Mouse (Mus musculus) myocyte (in vitro differentiated cells): ENCODE data around the gene Fmn2. TPM values are rescaled to one million over a fixed set of nuclear protein-coding genes. Genes with fewer than 3 reads are reported as not detected.

Experiments used
- H3K27me3 ChIP-seq: one replicate; pipeline ENCODE4 v1.6.1; 2011; ENCODE audit not compliant: control insufficient read depth, insufficient read depth, insufficient read length
- H3K36me3 ChIP-seq: one replicate; pipeline ENCODE4 v1.6.1; 2011; ENCODE audit not compliant: control insufficient read depth, insufficient read depth
- H3K4me2 ChIP-seq: one replicate; pipeline ENCODE4 v1.6.1; 2011; ENCODE audit warnings: low read depth, control low read depth
- H3K4me3 ChIP-seq: one replicate; pipeline ENCODE4 v1.5.1; 2011; ENCODE audit warnings: mild to moderate bottlenecking, control low read depth, moderate library complexity
- H3K79me2 ChIP-seq: one replicate; pipeline ENCODE4 v1.6.1; 2011; ENCODE audit not compliant: control insufficient read depth, insufficient read depth
- H3ac ChIP-seq: one replicate; pipeline ENCODE4 v1.6.1; 2011; ENCODE audit not compliant: control insufficient read depth, insufficient read length
- CEBPB ChIP-seq: IDR thresholded peaks from 2 replicates; pipeline ENCODE4 v1.6.1; 2011; ENCODE audit warnings: mild to moderate bottlenecking, moderate library complexity; ENCODE audit not compliant: poor library complexity, insufficient read depth, severe bottlenecking
- E2F4 ChIP-seq: IDR thresholded peaks from one replicate; pipeline ENCODE4 v1.6.1; 2011; ENCODE audit warnings: mild to moderate bottlenecking, control low read depth, moderate library complexity; ENCODE audit not compliant: insufficient read depth
- MAX ChIP-seq: IDR thresholded peaks from one replicate; pipeline ENCODE4 v1.6.1; 2011; ENCODE audit warnings: low read depth, mild to moderate bottlenecking, control low read depth
- MYOD1 ChIP-seq, 3 experiments: IDR thresholded peaks; one replicate each; pipeline ENCODE4 v1.6.1; 2011; ENCODE audit warnings: control low read depth in 2 of 3, low read depth in 2 of 3, mild to moderate bottlenecking in 2 of 3, moderate library complexity in 1 of 3; ENCODE audit not compliant: insufficient read length in 2 of 3, control insufficient read depth in 1 of 3
- MYOG ChIP-seq, 3 experiments: IDR thresholded peaks; one replicate each; pipeline ENCODE4 v1.6.1; 2011; ENCODE audit warnings: control low read depth in 2 of 3, low read depth in 2 of 3, mild to moderate bottlenecking in 2 of 3; ENCODE audit not compliant: insufficient read length in 2 of 3, control insufficient read depth in 1 of 3, insufficient read depth in 1 of 3
- POLR2A ChIP-seq: IDR thresholded peaks from one replicate; pipeline ENCODE4 v1.6.1; 2011; ENCODE audit warnings: low read depth, mild to moderate bottlenecking, control low read depth, moderate library complexity; ENCODE audit not compliant: insufficient read length
- POLR2AphosphoS2 ChIP-seq: IDR thresholded peaks from one replicate; pipeline ENCODE4 v1.6.1; 2011; ENCODE audit warnings: low read depth, control low read depth; ENCODE audit not compliant: insufficient read length
- REST ChIP-seq: IDR thresholded peaks from one replicate; pipeline ENCODE4 v1.6.1; 2011; ENCODE audit warnings: mild to moderate bottlenecking, control low read depth, moderate library complexity; ENCODE audit not compliant: insufficient read depth, insufficient read length
- SRF ChIP-seq: IDR thresholded peaks from one replicate; pipeline ENCODE4 v1.6.1; 2011; ENCODE audit warnings: low read depth; ENCODE audit not compliant: control insufficient read depth, insufficient read length
- TCF12 ChIP-seq: IDR thresholded peaks from one replicate; pipeline ENCODE4 v1.6.1; 2011; ENCODE audit warnings: mild to moderate bottlenecking, control low read depth; ENCODE audit not compliant: poor library complexity, insufficient read depth, severe bottlenecking
- TCF3 ChIP-seq: IDR thresholded peaks from one replicate; pipeline ENCODE4 v1.6.1; 2011; ENCODE audit warnings: low read depth, control low read depth; ENCODE audit not compliant: insufficient read length
- USF1 ChIP-seq: IDR thresholded peaks from one replicate; pipeline ENCODE4 v1.6.1; 2011; ENCODE audit warnings: low read depth, mild to moderate bottlenecking, control low read depth, moderate library complexity
- polyA plus RNA-seq: library from polyadenylated mRNA; unstranded; fragments of >200 nt; fragmentation: generic; extraction: Trizol; gene quantifications from one replicate; pipeline ENCODE4 v1.2.1, GENCODE M21; 2012; ENCODE audit warnings: missing spikeins

Fmn2 gene
- polyA plus RNA-seq, 1 experiment: not detected

GRCm38 (mm10) chr1:174659459-174660223, 158.0 kb downstream of the Fmn2 start:
- TF ChIP-seq SRF (no peak), CEBPB (no peak), MYOD1 (IDR thresholded peaks at IDR 0.05; ENCODE audit: control insufficient read depth in 1 of 3, insufficient read length in 2 of 3, low read depth in 2 of 3) (no peak), REST (no peak), TCF3 (no peak), USF1 (no peak), TCF12 (no peak), POLR2AphosphoS2 (no peak), MYOG (IDR thresholded peaks at IDR 0.05; ENCODE audit: control insufficient read depth in 1 of 3, insufficient read depth in 1 of 3, insufficient read length in 2 of 3, low read depth in 2 of 3) (no peak), POLR2A (no peak), E2F4 (no peak), MAX (no peak)
- Histone ChIP-seq H3K4me2 (no peak overlapping the region), H3ac (no peak overlapping the region), H3K79me2 (no peaks in the 10 kb centered on the region), H3K36me3 (no peaks in the 10 kb centered on the region), H3K4me3 (no peak overlapping the region), H3K27me3 (no peaks in the 10 kb centered on the region)

- H3K27me3 ChIP-seq: no peaks in the 10 kb centered on the region
- no peak overlapping the region for H3K4me2 ChIP-seq
- no peaks in the 10 kb centered on the region for H3K36me3 ChIP-seq
- no peak for TF ChIP-seq POLR2AphosphoS2
- TF ChIP-seq MYOD1 (IDR thresholded peaks at IDR 0.05; ENCODE audit: control insufficient read depth in 1 of 3, insufficient read length in 2 of 3, low read depth in 2 of 3): no peak
- no peak for TF ChIP-seq MAX
- TF ChIP-seq POLR2A: no peak
- TF ChIP-seq MYOG (IDR thresholded peaks at IDR 0.05; ENCODE audit: control insufficient read depth in 1 of 3, insufficient read depth in 1 of 3, insufficient read length in 2 of 3, low read depth in 2 of 3): no peak
- TF ChIP-seq USF1: no peak
- TF ChIP-seq TCF3: no peak
- TF ChIP-seq E2F4: no peak
- no peak for TF ChIP-seq REST
- no peak for TF ChIP-seq SRF
- TF ChIP-seq CEBPB: no peak
- TF ChIP-seq TCF12: no peak
- H3ac ChIP-seq: no peak overlapping the region
- no peaks in the 10 kb centered on the region for H3K79me2 ChIP-seq
- no peak overlapping the region for H3K4me3 ChIP-seq
These were observed 163.5 kb downstream of the Fmn2 start for GRCm38 (mm10) chr1:174665116-174665515.

- no peak overlapping the region for H3K4me2 ChIP-seq
- TF ChIP-seq POLR2A: no peak
- TF ChIP-seq TCF12: no peak
- no peak for TF ChIP-seq POLR2AphosphoS2
- no peak for TF ChIP-seq MYOG (IDR thresholded peaks at IDR 0.05; ENCODE audit: control insufficient read depth in 1 of 3, insufficient read depth in 1 of 3, insufficient read length in 2 of 3, low read depth in 2 of 3)
- no peak for TF ChIP-seq MAX
- TF ChIP-seq CEBPB: no peak
- TF ChIP-seq MYOD1 (IDR thresholded peaks at IDR 0.05; ENCODE audit: control insufficient read depth in 1 of 3, insufficient read length in 2 of 3, low read depth in 2 of 3): no peak
- TF ChIP-seq USF1: no peak
- TF ChIP-seq REST: no peak
- TF ChIP-seq TCF3: no peak
- TF ChIP-seq E2F4: no peak
- no peak for TF ChIP-seq SRF
- H3K4me3 ChIP-seq: no peak overlapping the region
- H3ac ChIP-seq: no peak overlapping the region
- no peaks in the 10 kb centered on the region for H3K27me3 ChIP-seq
- no peaks in the 10 kb centered on the region for H3K36me3 ChIP-seq
- H3K79me2 ChIP-seq: no peaks in the 10 kb centered on the region
These were observed 167.5 kb downstream of the Fmn2 start for GRCm38 (mm10) chr1:174669132-174669531.

- H3ac ChIP-seq: no peak overlapping the region
- H3K36me3 ChIP-seq: no peaks in the 10 kb centered on the region
- H3K79me2 ChIP-seq: no peaks in the 10 kb centered on the region
- no peak for TF ChIP-seq MYOG (IDR thresholded peaks at IDR 0.05; ENCODE audit: control insufficient read depth in 1 of 3, insufficient read depth in 1 of 3, insufficient read length in 2 of 3, low read depth in 2 of 3)
- no peak for TF ChIP-seq E2F4
- no peak for TF ChIP-seq POLR2A
- peak overlapping the region; percentile 64 for H3K4me2 ChIP-seq
- H3K4me3 ChIP-seq: no peak overlapping the region
- no peaks in the 10 kb centered on the region for H3K27me3 ChIP-seq
These were observed 169.2 kb downstream of the Fmn2 start for GRCm38 (mm10) chr1:174670846-174671245.

- Histone ChIP-seq H3K4me2 (no peak overlapping the region), H3K79me2 (no peaks in the 10 kb centered on the region), H3K27me3 (no peaks in the 10 kb centered on the region), H3K4me3 (no peak overlapping the region), H3K36me3 (no peaks in the 10 kb centered on the region), H3ac (no peak overlapping the region)
- TF ChIP-seq TCF12 (no peak), REST (no peak), USF1 (no peak)
These were observed 173.0 kb downstream of the Fmn2 start for GRCm38 (mm10) chr1:174674586-174674985.
